Mouse (Mus musculus): ENCODE measurements around the gene Sh3gl1. TPM values are rescaled to one million over a fixed set of nuclear protein-coding genes. Genes with fewer than 3 reads are reported as not detected.
A peak's percentile ranks its signal among the peaks of the same experiment; 100 is the strongest.
"Not testable (repeated sequence)": the region's sequence is repeated elsewhere in the genome, so short reads cannot be mapped to it uniquely, and the experiment has no call there.

The Sh3gl1 gene
- polyA plus RNA-seq, 1 experiment from 2014 or later = 97.1 TPM

GRCm38 (mm10) chr17:56066451-56066850, 30.0 kb upstream of the Sh3gl1 start:
- H3K4me3 ChIP-seq (ENCODE audit: low read depth, low read length) = no peak overlapping the region
- DNase-seq (ENCODE audit: low spot score) = no peak
- H3K27me3 ChIP-seq (replicated peaks; ENCODE audit: insufficient read depth, low read length) = no peaks in the 10 kb centered on the region
- no peak overlapping the region for H3K9ac ChIP-seq (replicated peaks; ENCODE audit: low read depth)
- H3K4me1 ChIP-seq (ENCODE audit: insufficient read depth, low read depth, low read length) = no peaks in the 10 kb centered on the region
- no peak overlapping the region for H3K27ac ChIP-seq (ENCODE audit: low read length)
- TF ChIP-seq EP300 (IDR thresholded peaks at IDR 0.05) (no peak), CTCF (IDR thresholded peaks at IDR 0.05) (no peak)
- no peak overlapping the region for H3K4me2 ChIP-seq (replicated peaks; ENCODE audit: low read depth, low read length)
- H3K36me3 ChIP-seq (ENCODE audit: insufficient read depth, low read length) = peaks cover 45% of the 10 kb centered on the region
- no peaks in the 10 kb centered on the region for H3K9me3 ChIP-seq (ENCODE audit: low read length)
- ATAC-seq = no peak

DNA sequence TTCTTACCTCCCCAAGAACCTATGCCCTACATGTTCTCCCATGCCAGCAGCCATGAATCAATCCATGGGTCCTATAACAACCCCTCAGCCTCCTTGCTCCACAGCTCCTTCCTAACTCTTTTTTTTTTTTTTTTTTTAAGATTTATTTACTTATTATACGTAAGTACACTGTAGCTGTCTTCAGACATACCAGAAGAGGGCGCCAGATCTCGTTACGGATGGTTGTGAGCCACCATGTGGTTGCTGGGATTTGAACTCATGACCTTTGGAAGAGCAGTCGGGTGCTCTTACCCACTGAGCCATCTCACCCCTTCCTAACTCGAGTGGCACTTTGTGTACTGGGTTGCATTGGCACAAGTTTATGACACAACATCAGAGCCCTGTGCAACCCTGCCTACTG, 29.3 kb upstream of the Sh3gl1 start:
- not testable (repeated sequence) for H3K9ac ChIP-seq (replicated peaks; ENCODE audit: low read depth); H3K4me1 ChIP-seq (ENCODE audit: insufficient read depth, low read depth, low read length); H3K4me3 ChIP-seq (ENCODE audit: low read depth, low read length); ATAC-seq; H3K27me3 ChIP-seq (replicated peaks; ENCODE audit: insufficient read depth, low read length); H3K9me3 ChIP-seq (ENCODE audit: low read length); H3K4me2 ChIP-seq (replicated peaks; ENCODE audit: low read depth, low read length); DNase-seq (ENCODE audit: low spot score); H3K27ac ChIP-seq (ENCODE audit: low read length)
- TF ChIP-seq CTCF (IDR thresholded peaks at IDR 0.05) = peak; percentile 25
- H3K36me3 ChIP-seq (ENCODE audit: insufficient read depth, low read length) = peaks cover 38% of the 10 kb centered on the region
- 84% methylated on average over 5 of the region's 6 CpGs for WGBS

- Histone ChIP-seq H3K4me1 (ENCODE audit: insufficient read depth, low read depth, low read length) (no peaks in the 10 kb centered on the region), H3K36me3 (ENCODE audit: insufficient read depth, low read length) (peaks cover 15% of the 10 kb centered on the region; the same call in 1 of the 2 replicates), H3K27ac (ENCODE audit: low read length) (no peak overlapping the region), H3K4me2 (replicated peaks; ENCODE audit: low read depth, low read length) (no peak overlapping the region), H3K4me3 (ENCODE audit: low read depth, low read length) (no peak overlapping the region), H3K9ac (replicated peaks; ENCODE audit: low read depth) (no peak overlapping the region), H3K9me3 (ENCODE audit: low read length) (no peaks in the 10 kb centered on the region), H3K27me3 (replicated peaks; ENCODE audit: insufficient read depth, low read length) (no peaks in the 10 kb centered on the region)
- WGBS = 91% methylated on average over 7 of the region's 7 CpGs
- TF ChIP-seq CTCF (IDR thresholded peaks at IDR 0.05) (no peak), EP300 (IDR thresholded peaks at IDR 0.05) (no peak)
- no peak for DNase-seq (ENCODE audit: low spot score)
- ATAC-seq = no peak
These were observed 25.6 kb upstream of the Sh3gl1 start for GRCm38 (mm10) chr17:56062081-56062480.

- ATAC-seq (no peak), DNase-seq (ENCODE audit: low spot score) (no peak)
- H3K4me3 ChIP-seq (ENCODE audit: low read depth, low read length) = no peak overlapping the region
- no peaks in the 10 kb centered on the region for H3K27me3 ChIP-seq (replicated peaks; ENCODE audit: insufficient read depth, low read length)
- H3K4me1 ChIP-seq (ENCODE audit: insufficient read depth, low read depth, low read length) = no peaks in the 10 kb centered on the region
- no peak overlapping the region for H3K27ac ChIP-seq (ENCODE audit: low read length)
- TF ChIP-seq EP300 (IDR thresholded peaks at IDR 0.05) (no peak), CTCF (IDR thresholded peaks at IDR 0.05) (no peak)
- 81% methylated on average over 11 of the region's 11 CpGs for WGBS
- H3K9ac ChIP-seq (replicated peaks; ENCODE audit: low read depth) = no peak overlapping the region
- H3K36me3 ChIP-seq (ENCODE audit: insufficient read depth, low read length) = 0 out of 2 replicates have a peak, but pooled peaks cover 6% of the 10 kb centered on the region
- H3K4me2 ChIP-seq (replicated peaks; ENCODE audit: low read depth, low read length) = no peak overlapping the region
- H3K9me3 ChIP-seq (ENCODE audit: low read length) = no peaks in the 10 kb centered on the region
These were observed 21.1 kb upstream of the Sh3gl1 start for GRCm38 (mm10) chr17:56057381-56058120.

- Histone ChIP-seq H3K9ac (replicated peaks; ENCODE audit: low read depth) (no peak overlapping the region), H3K4me2 (replicated peaks; ENCODE audit: low read depth, low read length) (no peak overlapping the region), H3K9me3 (ENCODE audit: low read length) (no peaks in the 10 kb centered on the region), H3K27me3 (replicated peaks; ENCODE audit: insufficient read depth, low read length) (no peaks in the 10 kb centered on the region), H3K4me3 (ENCODE audit: low read depth, low read length) (no peak overlapping the region), H3K4me1 (ENCODE audit: insufficient read depth, low read depth, low read length) (no peaks in the 10 kb centered on the region), H3K36me3 (ENCODE audit: insufficient read depth, low read length) (peaks cover 5% of the 10 kb centered on the region), H3K27ac (ENCODE audit: low read length) (no peak overlapping the region)
- DNase-seq (ENCODE audit: low spot score) (no peak), ATAC-seq (no peak)
- WGBS = 70% methylated on average over 4 of the region's 4 CpGs
- TF ChIP-seq EP300 (IDR thresholded peaks at IDR 0.05) (no peak), CTCF (IDR thresholded peaks at IDR 0.05) (no peak)
These were observed 19.7 kb upstream of the Sh3gl1 start for GRCm38 (mm10) chr17:56055945-56056678.

GRCm38 (mm10) chr17:56054938-56055337, 18.5 kb upstream of the Sh3gl1 start:
- no peaks in the 10 kb centered on the region for H3K4me1 ChIP-seq (ENCODE audit: insufficient read depth, low read depth, low read length)
- H3K36me3 ChIP-seq (ENCODE audit: insufficient read depth, low read length) = peaks cover 5% of the 10 kb centered on the region
- no peak overlapping the region for H3K9ac ChIP-seq (replicated peaks; ENCODE audit: low read depth)
- H3K9me3 ChIP-seq (ENCODE audit: low read length) = no peaks in the 10 kb centered on the region
- TF ChIP-seq CTCF (IDR thresholded peaks at IDR 0.05) = no peak
- TF ChIP-seq EP300 (IDR thresholded peaks at IDR 0.05) = no peak
- no peak for DNase-seq (ENCODE audit: low spot score)
- no peak for ATAC-seq
- no peak overlapping the region for H3K4me2 ChIP-seq (replicated peaks; ENCODE audit: low read depth, low read length)
- no peaks in the 10 kb centered on the region for H3K27me3 ChIP-seq (replicated peaks; ENCODE audit: insufficient read depth, low read length)
- no peak overlapping the region for H3K27ac ChIP-seq (ENCODE audit: low read length)
- no peak overlapping the region for H3K4me3 ChIP-seq (ENCODE audit: low read depth, low read length)

All from lung, postnatal 0 days (tissue).